Mouse (Mus musculus) adrenal gland (tissue): Measurements from ENCODE around the gene Rrp15.

Experiments
- intact Hi-C: fragments of 180-260 bp; cut with DNase I; formaldehyde crosslinking; loops from one replicate; pipeline ENCODE4 v1.15.1; 2025

Rrp15 gene

DNA sequence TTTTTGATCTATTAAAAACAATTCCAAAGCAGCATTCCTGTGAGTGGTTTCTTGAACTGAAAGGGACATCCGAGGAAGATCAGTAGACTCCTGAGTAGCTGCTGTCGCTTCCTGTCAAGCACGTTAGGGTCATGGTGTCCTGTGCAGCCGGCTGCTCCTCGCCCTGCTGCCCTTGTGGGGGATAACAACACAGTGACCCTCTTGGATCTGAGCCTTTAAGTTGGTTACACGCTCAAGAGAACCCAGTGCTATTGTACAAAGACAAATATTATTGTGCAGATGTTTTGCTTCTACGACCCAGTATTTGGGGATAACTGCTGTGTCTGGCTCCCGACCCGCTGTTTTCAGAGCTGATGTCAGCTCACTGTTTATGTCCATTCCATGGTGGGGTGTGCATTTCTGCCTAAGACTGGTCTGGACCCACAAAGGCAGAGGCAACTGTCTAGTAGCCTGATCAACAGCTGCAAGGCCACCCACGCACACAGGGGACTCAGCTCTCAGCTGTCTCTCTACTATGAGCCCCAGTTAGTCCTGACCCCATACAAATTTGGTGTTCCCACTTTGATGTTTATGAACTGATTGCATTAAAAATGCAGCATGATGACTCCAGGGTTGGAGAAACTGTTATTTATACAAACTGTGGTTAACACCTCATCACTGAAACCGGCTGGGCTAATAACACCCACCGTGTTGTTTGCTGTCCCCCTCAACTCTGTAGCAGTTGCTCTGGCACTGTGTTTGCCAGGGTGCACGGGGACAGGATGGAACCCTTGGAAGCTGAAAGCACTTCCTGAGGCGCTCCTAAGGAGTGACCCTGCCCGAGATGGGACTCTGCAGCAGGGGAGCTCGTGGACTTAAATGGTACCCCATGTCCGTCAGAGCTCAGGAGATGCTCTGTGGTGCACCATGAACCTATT is 33.9 kb downstream of the Rrp15 start:
- intact Hi-C loops: loop anchor here (5.0 kb wide), 3 partner anchors 163 to 963 kb away; no protein-coding TSS in a partner anchor

DNA sequence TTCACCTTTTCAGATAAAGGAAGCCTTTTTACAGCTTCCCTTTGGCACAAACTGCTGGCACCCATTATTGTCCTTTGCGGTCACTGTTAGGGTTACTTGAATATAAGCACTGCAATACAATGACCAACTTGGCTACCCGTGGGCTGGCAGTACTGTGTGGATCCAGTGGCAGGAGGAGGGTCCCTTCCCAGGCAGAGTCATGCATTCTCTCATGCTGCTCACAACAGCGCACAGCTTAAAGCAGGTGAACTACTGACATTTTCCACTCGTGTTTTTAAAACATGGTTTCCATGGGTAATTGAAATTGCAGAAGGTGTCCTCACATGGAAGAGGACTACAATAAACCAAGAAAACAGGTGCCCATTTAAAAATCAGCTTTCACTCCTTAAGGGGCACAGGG is 34.9 kb downstream of the Rrp15 start:
- intact Hi-C loops: loop anchor here (5.0 kb wide), 1 partner anchor 162 kb away; no protein-coding TSS in a partner anchor

DNA sequence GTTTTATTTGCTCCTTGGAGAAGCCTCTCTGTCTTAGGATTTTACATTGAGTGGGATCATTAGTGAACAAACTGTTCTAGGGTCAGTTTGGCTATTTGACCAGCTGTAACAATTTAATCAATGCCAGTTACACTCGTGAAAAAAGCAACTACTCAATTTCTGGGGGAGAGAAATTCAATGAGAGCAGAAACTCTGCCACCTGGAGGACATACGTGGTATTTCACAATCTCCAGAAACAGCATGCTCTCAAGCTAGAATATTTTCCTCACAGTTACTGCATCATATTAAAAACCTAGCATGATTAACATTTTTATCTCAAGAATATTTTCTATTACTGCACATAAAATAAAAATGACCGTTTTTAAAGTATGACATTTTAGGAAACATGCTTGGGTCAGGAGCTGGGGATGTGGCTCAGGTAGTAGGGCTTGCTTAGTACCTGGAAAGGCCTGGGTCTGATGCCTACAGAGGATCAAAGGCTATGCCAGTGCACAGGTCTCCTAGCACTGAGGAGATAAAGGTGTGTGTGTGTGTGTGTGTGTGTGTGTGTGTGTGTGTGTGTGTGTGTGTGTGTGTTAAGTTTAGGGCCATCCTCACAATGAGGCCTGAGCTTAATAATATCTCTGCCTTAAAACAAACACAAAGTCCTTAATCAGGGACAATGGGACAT is 36.2 kb downstream of the Rrp15 start:
- intact Hi-C loops: loop anchor here (2.0 to 5.0 kb wide), 2 partner anchors 161 to 320 kb away; no protein-coding TSS in a partner anchor

DNA sequence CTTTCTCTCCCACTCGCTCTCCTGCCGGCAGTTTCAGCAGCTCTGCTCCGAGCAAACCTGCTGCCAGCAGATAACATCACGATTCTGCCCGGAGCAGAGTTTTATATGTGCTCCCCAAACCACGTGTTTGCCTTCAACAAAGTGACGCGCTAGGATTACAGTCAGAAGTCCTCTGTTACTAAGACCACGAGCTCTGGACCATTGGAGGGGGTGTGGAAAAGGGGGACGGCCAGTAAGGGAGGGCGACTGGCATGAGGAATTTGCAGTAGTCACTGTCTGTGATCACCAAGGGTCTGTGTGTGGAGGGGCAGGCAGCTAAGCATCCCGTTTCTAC is 43.3 kb downstream of the Rrp15 start, which contains the start of gene Tgfb2:
Tgfb2 (minus strand) TSS at position 75 of the 334 bp plus-strand sequence.
- intact Hi-C loops: no loop called here

DNA sequence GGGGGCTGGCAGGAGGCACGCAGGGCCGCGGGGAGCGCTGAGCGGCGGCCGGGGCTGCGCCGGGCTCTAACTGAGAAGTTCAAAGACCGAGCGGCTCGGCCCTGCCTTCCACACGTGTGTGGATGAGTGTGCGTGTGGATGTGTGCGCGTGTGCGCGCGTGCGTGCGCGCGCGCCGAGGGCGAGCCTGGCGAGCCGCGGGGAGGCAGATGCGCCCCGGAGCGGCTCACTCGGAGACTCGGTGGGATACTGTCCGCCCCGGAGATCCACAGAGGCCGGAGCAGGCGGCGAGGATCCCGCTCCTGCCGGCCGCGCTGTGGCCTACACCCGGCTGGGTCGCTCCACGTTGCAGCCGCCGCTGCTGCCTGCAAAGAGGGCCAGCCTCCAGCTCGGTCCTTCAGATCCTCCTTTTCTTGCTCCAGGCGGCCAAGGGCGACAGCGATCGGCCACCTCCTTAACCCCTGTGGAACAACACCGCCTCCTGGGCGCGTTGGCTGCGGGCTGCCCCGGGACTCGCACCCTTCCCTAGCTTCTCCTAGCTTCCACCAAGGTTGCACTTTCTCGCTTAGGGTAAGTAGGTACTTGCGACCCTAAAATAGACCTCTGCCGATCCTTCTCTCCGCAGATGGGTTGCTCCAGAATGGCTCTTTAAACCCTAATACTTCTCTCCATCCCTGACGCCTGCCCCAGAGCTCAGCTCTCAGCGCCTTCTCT is 43.8 kb downstream of the Rrp15 start:
- intact Hi-C loops: no loop called here

DNA sequence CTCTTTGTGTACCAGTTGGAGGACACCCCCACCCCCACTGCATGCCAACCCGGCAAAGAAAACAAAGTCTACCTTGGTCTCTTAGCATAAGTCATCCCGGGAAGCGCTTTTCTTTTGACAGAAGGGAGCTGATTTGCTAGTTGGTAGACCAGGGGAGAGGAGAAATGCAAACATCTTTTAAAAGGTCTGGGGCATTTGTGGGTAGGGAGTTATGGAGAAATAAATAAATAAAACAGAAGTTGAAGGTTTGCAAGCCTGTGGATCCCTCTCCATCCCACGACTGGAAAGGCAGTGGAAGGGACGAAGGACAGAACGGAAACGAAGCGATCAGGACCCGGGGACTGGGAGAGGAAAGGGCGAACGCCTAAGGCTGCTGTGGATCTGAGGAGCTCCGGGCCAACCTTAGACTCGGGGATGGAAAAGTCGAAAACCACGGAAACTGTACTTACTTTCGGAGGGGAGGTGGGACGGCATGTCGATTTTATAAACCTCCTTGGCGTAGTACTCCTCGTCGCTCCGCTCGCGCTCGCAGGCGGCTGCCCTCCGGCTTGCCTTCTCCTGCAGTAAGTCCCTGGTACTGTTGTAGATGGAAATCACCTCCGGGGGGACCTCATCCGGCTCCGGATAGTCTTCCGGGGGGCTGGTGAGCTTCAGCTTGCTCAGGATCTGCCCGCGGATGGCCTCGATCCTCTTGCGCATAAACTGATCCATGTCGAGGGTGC is 45.0 kb downstream of the Rrp15 start:
- intact Hi-C loops: no loop called here

DNA sequence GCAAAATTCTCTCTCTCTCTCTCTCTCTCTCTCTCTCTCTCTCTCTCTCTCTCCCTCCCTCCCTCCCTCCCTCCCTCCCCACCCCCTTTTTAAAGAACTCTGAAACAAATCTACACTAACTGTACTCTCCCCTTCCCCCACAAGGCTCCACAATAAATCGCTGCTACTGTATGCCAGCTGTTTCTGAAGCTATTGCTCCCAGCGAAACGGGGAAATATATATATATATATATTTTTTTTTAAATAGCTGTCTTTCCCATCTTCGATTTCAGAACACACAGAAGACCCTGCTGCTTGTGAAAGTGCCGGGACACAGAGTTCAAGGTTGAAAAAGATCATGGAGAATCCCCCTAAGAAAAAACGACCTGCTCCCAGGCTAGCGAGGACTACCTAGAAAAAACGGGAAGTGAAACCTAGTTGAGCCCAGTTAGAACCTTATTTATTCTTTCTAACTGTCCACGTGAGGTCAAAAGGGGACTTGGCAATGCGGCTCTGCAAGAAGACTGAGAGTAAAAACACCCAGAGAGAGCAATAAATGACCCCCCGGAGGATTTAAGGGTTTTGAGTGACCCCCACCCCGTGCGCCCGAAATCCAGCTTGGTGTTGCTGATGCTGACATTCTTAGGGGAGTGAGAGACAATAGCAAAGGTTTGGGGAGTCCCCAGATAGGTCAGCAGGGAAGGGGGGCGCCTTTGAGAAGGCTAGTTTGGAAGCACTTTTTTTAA is 45.7 kb downstream of the Rrp15 start:
- intact Hi-C loops: no loop called here

DNA sequence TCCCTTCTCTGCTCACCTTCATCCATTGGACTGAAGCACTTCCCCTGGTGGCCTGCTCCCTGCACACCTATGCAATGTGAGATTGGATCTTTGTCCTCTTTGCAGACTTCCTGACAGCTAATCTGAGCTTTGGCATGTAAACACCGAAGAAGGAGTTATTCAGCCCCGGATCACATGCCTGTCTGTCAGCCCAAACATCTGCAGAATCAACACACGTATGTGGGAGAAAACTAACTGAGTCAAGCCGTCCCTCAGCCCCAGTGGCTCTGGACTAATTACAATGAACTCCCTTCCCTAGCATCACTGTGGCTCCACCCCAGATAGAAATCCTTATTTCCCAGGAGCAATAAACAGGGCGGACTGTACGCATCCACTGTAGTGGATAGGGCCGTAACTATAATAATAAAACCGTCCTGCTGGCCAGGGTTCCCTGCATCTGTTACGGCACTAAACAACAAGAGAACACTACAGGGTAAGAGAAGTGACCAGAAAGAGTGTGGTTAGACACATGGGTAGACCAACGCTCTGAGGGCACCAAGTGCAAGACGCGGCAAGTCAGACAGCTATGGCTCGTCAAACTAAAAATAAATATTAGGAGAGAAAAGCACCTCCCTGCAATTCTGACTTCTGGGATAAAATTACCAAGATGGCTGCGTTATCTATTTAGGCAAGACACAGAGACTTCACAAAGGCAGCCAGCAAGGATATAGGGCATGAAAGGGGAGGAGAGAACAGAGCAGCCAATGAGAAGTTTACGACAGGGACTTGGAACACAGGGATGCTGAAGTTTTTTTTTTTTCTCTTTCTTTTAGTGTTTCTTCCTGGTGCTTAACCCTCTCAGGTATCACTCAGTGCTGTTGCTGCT is 46.5 kb downstream of the Rrp15 start:
- intact Hi-C loops: no loop called here

DNA sequence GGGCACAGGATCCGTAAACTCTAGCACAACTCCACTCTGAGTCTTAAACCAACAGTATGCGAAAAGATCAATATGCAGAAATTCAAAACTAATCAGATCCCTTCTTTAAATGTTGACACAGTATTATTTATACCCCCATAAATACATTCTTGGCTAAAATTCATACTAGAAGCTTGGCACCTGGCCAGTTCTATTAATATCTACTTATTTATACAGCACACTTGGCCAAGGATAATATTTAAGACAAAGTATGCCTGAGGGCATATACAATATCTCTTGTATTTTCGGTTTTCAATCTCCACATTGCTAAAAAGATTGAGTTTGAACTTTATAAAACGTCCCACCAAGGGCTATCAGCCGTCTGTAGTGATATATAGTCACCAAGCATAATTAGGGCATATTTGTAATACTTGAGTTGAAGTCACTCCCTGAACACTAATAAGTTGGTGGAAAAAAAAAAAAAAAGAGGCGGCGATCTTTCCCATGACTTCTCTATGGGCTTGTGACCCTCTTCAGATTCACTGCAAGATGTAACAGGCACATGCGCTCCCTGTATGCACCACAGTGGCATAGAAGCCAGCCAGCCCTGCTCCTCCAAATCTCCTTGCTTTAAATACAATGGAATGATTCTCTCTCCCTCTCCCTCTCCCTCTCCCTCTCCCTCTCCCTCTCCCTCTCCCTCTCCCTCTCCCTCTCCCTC is 47.8 kb downstream of the Rrp15 start:
- intact Hi-C loops: no loop called here

DNA sequence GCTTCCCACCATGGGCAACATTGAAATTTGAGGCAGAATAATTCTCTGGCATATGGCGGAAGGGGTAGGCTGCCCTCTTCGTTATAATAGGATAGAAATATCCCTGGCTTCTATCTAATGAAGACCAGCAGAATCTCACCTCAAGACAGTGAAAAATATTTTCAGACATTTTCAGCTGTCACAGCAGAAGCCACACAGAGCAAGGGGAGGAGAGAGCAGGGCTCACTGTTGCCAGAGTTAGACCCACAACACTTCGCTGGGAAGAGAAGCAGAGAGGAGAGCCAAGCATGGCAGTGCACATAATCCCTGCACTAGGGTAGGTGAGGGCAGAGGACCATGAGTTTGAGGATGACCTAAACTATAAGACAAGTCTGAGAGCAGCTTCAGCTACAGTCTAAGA is 48.7 kb downstream of the Rrp15 start:
- intact Hi-C loops: no loop called here

DNA sequence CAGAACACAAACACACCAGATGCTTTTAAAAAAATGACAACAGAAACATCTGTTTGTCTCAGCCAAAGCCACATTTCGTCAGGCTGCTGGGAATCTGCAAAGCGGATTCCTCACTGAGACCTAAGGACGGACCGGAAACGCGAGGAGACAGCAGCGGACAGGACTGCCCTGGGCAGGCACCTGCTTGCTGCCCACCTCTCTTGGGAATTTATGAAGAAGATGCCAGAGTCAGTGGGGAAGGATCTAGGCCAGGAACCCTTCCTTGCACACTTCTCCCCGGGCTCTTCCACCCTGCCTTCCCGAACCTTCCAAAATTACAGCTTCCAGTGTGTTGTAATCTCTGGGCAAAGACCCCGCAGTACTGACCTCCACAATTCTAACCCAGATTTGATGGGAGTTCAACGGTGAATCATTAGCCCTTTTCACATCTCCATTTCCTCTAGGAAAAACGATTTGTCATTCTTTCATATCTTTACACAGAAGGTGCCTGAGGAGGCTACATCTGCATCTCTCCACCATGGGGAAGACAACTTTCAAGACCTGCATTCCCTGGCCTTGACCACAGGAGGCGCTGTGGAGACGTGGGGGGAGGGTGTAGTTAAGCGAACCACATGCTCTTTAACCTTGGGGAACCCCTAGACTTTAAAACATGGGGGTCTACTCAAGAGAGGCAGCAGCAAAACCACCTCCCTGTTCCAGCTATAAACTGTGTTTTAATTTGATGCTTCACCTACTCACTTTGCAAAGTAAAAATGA is 50.4 kb downstream of the Rrp15 start:
- intact Hi-C loops: no loop called here

DNA sequence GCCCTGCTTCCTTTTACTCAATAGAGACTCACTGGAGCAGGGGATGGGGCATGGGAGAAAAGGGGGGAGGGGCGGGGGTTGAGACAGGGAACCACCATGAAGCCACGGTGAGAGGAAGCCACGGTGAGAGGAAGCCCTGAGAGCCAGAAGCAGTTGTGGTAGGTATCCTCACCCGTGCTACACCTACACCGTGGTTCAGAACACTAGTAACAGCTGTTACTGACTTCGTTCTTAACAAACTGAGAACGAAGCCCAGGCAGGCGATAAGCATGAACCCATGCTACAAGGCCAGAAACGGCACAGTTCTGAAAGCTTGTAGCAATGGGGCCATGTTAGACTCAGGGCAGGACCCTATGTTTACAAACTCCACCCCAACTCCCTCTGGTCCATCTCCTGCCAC is 52.9 kb downstream of the Rrp15 start:
- intact Hi-C loops: no loop called here

DNA sequence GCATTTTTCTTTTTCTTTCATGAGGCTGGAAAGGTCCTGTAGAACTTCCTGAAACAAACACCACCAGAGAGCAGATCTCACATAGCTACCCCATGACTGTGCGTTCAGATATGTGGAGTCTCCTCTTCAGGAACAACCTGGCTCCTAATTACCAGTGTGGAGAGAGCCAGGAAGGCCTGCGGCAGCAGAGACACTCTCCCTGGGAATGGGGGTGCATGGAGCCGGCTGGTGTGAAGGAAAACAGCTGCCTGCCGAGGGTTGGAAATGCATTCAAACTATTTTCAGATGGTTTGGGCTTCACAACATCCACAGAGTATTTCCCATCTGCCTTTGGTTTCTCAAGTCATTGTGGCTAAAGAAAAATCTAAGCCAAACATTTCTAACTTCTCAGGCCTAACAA is 53.8 kb downstream of the Rrp15 start:
- intact Hi-C loops: no loop called here

DNA sequence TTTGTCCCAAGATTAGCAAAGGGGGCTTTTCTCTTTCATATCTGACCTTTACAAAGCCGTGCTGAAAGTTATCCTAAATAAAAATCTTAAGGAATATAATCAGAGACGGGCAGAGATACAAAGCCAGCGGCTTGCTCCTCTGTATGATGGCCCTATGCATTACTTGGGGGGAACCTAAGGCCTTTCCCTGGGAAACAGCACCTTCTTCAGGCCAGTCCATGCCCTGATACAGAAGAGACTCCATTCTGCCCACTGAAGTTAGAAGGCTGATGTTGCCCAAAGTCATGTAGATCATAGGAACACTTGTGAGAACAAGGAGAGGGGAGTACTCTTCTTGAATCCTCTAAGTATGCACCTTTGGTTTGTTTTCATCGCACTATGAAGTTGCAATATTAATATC is 56.8 kb downstream of the Rrp15 start:
- intact Hi-C loops: no loop called here

DNA sequence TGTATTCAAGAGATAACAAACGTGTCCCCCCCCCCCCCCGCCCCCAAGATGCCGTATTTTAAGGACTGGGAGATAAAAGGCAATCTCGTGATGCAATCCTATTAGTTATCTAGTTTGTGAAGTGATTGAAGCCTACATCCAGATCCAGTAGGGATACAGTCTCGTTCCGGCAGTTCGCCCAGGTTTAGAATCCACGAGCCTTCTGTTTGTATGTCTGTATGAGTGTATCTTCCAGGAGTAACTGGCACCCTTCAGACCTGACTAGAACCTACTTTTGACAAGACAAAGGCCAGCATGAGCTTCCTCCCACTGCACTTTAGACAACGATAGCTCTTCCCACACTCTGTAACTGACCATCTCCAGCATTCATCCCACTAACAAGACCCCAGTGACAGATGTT is 57.5 kb downstream of the Rrp15 start:
- intact Hi-C loops: no loop called here

DNA sequence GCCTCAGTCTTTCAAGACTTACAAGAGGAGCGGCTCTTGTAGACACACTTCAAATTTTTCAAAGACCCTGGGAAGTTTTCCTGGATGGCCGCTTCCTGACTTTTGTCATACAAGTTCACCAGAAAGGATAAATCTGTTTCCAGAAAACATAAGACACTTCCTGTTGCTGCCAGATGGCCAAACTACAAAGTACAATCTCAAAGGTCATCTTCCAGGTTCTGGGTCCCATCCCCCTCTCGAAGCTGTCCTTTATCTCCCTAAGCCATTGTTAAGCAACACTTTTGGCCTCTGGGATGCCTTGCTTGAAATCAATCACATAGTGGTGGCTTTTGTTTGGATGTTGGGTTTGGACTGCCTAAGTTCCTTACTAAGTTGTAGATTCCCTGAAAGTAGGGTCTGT is 65.1 kb downstream of the Rrp15 start:
- intact Hi-C loops: no loop called here

DNA sequence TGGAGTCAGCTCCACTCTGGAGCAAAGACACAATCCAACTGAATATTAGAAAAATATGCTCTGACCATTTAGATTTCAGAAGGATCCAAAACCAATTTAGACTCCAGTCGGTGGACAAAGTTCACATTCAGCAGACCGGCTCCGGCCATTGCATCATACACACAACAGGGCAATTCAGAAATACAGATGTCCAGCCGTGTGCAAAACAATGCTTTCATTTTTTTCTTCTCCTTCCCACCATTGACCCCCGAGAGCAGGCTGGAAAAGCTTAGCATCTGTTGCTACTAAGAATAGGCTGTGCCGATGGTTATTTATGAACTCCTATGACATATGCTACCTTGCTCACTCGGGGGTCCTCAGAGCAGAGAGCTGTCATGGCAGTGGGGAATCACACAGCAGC is 66.6 kb downstream of the Rrp15 start:
- intact Hi-C loops: no loop called here

DNA sequence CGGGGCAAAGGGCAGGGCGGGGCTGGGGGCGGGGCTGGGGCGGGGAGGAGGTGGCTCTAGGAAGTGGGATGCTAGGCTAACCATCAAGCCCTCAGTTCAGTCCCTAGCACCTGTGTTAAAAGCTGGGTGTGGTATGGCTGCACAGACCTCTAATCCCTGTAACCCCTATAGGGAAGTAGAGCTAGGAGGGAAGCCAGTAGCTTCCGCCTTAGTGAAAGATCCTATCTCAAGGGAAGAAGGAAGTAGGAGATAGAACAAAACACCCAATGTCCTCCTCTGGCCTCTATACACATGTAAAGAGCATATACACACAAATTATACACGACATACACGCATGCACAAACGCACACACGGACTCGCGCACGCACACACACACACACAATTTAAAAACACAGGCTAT is 71.5 kb downstream of the Rrp15 start:
- intact Hi-C loops: no loop called here
